Mouse (Mus musculus) CH12.LX (cell line): ENCODE data around the gene Phlda3. TPM values are rescaled to one million over a fixed set of nuclear protein-coding genes. Genes with fewer than 3 reads are reported as not detected.

Source experiments
- DNase-seq: peaks from one replicate; pipeline ENCODE4 v3.0.0-alpha.2; 2013; ENCODE audit errors: extremely low read depth
- H3K27ac ChIP-seq: 2 replicates; pipeline ENCODE4 v1.5.1; 2012; ENCODE audit warnings: low read depth, mild to moderate bottlenecking, control low read depth, moderate library complexity; ENCODE audit not compliant: insufficient read depth
- H3K27me3 ChIP-seq: replicated peaks from 2 replicates; pipeline ENCODE3; 2012; ENCODE audit warnings: inconsistent platforms
- H3K36me3 ChIP-seq, 2 experiments: replicated peaks in 1 of 2; 2 replicates each; pipeline versions ENCODE3 to v1.6.1; 2012; ENCODE audit warnings: inconsistent platforms in 1 of 2, low read length in 1 of 2, mild to moderate bottlenecking in 1 of 2, mixed read lengths in 1 of 2, moderate library complexity in 1 of 2; ENCODE audit not compliant: control insufficient read depth in 1 of 2, insufficient read depth in 1 of 2
- H3K4me1 ChIP-seq, 2 experiments: 2 replicates each; pipeline ENCODE4 v1.6.1; 2012; ENCODE audit warnings: inconsistent platforms in 1 of 2, moderate library complexity in 1 of 2; ENCODE audit not compliant: insufficient read depth in 2 of 2, control insufficient read depth in 1 of 2
- H3K4me2 ChIP-seq: 2 replicates; pipeline ENCODE4 v1.6.1; 2012; ENCODE audit warnings: low read depth, mild to moderate bottlenecking, control low read depth; ENCODE audit not compliant: poor library complexity, insufficient read depth, severe bottlenecking
- H3K4me3 ChIP-seq, 3 experiments: fragments of 150-350 bp in 1 of 3; sonication (generic) in 1 of 3; replicated peaks in 1 of 3; 2 replicates each; pipeline versions ENCODE3 to v1.5.1; 2011 to 2012; ENCODE audit warnings: low read depth in 2 of 3, low read length in 2 of 3, mild to moderate bottlenecking in 2 of 3, moderate library complexity in 2 of 3, control low read depth in 1 of 3, improper control_type of control experiment in 1 of 3, inconsistent platforms in 1 of 3, mixed read lengths in 1 of 3; ENCODE audit not compliant: poor library complexity in 1 of 3
- H3K79me2 ChIP-seq: replicated peaks from 2 replicates; pipeline ENCODE4 v1.6.1; 2012; ENCODE audit warnings: mild to moderate bottlenecking, moderate library complexity; ENCODE audit not compliant: control insufficient read depth, poor library complexity, insufficient read depth, severe bottlenecking; ENCODE audit errors: extremely low read depth
- H3K9ac ChIP-seq: 2 replicates; pipeline ENCODE4 v1.6.1; 2012; ENCODE audit warnings: low read depth, mild to moderate bottlenecking, control low read depth, moderate library complexity; ENCODE audit not compliant: insufficient read depth
- H3K9me3 ChIP-seq: replicated peaks from 2 replicates; pipeline ENCODE3; 2012; ENCODE audit warnings: low read length, inconsistent platforms, mixed read lengths
- CHD2 ChIP-seq: IDR thresholded peaks from 2 replicates; pipeline ENCODE4 v1.6.1; 2011; ENCODE audit warnings: low read length, improper control_type of control experiment
- GABPA ChIP-seq: IDR thresholded peaks from 2 replicates; pipeline ENCODE4 v1.6.1; 2012; ENCODE audit warnings: low read depth, low read length, improper control_type of control experiment, inconsistent platforms; ENCODE audit not compliant: insufficient replicate concordance
- JUND ChIP-seq: conservative IDR thresholded peaks from 2 replicates; pipeline ENCODE4 v1.6.1; 2011; ENCODE audit warnings: low read depth, low read length, improper control_type of control experiment
- KAT2A ChIP-seq: IDR thresholded peaks from 2 replicates; pipeline ENCODE4 v1.6.1; 2012; ENCODE audit warnings: low read length, improper control_type of control experiment, inconsistent platforms; ENCODE audit not compliant: insufficient replicate concordance
- MAFK ChIP-seq: IDR thresholded peaks from 2 replicates; pipeline ENCODE4 v1.6.1; 2011; ENCODE audit warnings: low read length, improper control_type of control experiment; ENCODE audit not compliant: insufficient replicate concordance
- MXI1 ChIP-seq: IDR thresholded peaks from 2 replicates; pipeline ENCODE4 v1.6.1; 2011; ENCODE audit warnings: mild to moderate bottlenecking, low read depth, low read length, improper control_type of control experiment
- NRF1 ChIP-seq: IDR thresholded peaks from 2 replicates; pipeline ENCODE4 v1.6.1; 2014; ENCODE audit warnings: low read depth, mild to moderate bottlenecking, inconsistent platforms, low read length, improper control_type of control experiment, moderate library complexity
- POLR2AphosphoS2 ChIP-seq: IDR thresholded peaks from 2 replicates; pipeline ENCODE4 v1.6.1; 2011; ENCODE audit warnings: low read depth, low read length, improper control_type of control experiment
- SIN3A ChIP-seq: IDR thresholded peaks from 2 replicates; pipeline ENCODE4 v1.6.1; 2012; ENCODE audit warnings: low read length, improper control_type of control experiment, inconsistent platforms
- TBP ChIP-seq: conservative IDR thresholded peaks from 2 replicates; pipeline ENCODE4 v1.6.1; 2011; ENCODE audit warnings: low read depth, low read length, improper control_type of control experiment
- USF1 ChIP-seq: IDR thresholded peaks from 2 replicates; pipeline ENCODE4 v1.6.1; 2014; ENCODE audit warnings: low read depth, mild to moderate bottlenecking, inconsistent platforms, low read length, improper control_type of control experiment
- USF2 ChIP-seq: conservative IDR thresholded peaks from 2 replicates; pipeline ENCODE4 v1.6.1; 2011; ENCODE audit warnings: low read depth, low read length, improper control_type of control experiment
- ZC3H11A ChIP-seq: IDR thresholded peaks from 2 replicates; pipeline ENCODE4 v1.6.1; 2012; ENCODE audit warnings: low read depth, mild to moderate bottlenecking, inconsistent platforms, low read length, improper control_type of control experiment
- ZMIZ1 ChIP-seq: IDR thresholded peaks from 2 replicates; pipeline ENCODE4 v1.6.1; 2012; ENCODE audit warnings: low read depth, mild to moderate bottlenecking, inconsistent platforms, low read length, improper control_type of control experiment
- dilution Hi-C: fragments of 300-500 bp; cut with MboI; formaldehyde crosslinking; loops from 2 replicates; pipeline ENCODE4 v1.14.3; 2020; ENCODE audit warnings: low sequenced_read_pairs; ENCODE audit not compliant: extremely low pct_unique_long_range_greater_than_20kb, extremely low pct_ligation_motif_present
- in situ Hi-C: fragments of 300-500 bp; cut with MboI; formaldehyde crosslinking; loops from 3 replicates; pipeline ENCODE4 v1.14.3; 2019; ENCODE audit warnings: low sequenced_read_pairs, low pct_ligation_motif_present, low pct_unique_long_range_greater_than_20kb, mixed read lengths
- polyA plus RNA-seq: library from polyadenylated mRNA; unstranded; fragments of >175 nt; gene quantifications from 2 replicates; pipeline ENCODE4 v1.2.1, GENCODE M21; 2012; ENCODE audit warnings: low read depth; ENCODE audit not compliant: insufficient read length
- total RNA-seq, 2 experiments: library from RNA; depleted of rRNA; stranded (reverse); fragments of 300-350 nt in 1 of 2; fragments of >200 nt in 1 of 2; gene quantifications; 2 replicates each; pipeline ENCODE4 v1.2.3; 2012 to 2014

The Phlda3 gene
- total and polyA plus RNA-seq, 3 experiments, result 37.5 to 98.1 (median 49.5) TPM

DNA sequence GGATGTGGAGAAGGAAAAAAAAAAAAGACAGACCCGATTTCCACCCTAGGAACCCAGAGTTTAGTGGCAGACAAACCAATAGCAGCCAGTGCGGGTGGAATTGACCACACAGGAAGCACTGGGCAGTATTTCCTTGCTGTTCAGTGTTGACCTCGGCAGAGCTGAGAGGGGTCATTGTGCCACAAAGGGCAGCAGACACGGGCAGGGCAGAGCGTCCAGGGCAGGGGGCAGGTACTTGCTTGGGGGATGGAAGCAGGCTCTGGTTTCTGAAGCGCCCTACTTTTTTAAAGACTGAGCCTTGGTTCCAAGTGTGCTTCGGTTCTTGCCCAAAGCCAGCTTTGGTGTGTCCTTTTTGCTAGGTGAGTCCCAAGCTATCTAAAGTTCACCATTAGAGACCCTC lies 4.3 kb downstream of the Phlda3 start:
- dilution Hi-C loops, result no loop called here
- Histone ChIP-seq H3K4me2 (no peak overlapping the region), H3K36me3 (peaks cover 34 to 50% of the 10 kb centered on the region in 2 experiments), H3K27me3 (no peaks in the 10 kb centered on the region), H3K9me3 (no peaks in the 10 kb centered on the region), H3K9ac (no peak overlapping the region), H3K4me3 (no peak overlapping the region), H3K4me1 (peaks cover 11 to 31% of the 10 kb centered on the region in 2 experiments), H3K79me2 (peaks cover 35% of the 10 kb centered on the region), H3K27ac (no peak overlapping the region)
- in situ Hi-C loops, result no loop called here
- TF ChIP-seq JUND, result no peak
- no peak for TF ChIP-seq POLR2AphosphoS2
- TF ChIP-seq MXI1, result no peak
- no peak for DNase-seq

DNA sequence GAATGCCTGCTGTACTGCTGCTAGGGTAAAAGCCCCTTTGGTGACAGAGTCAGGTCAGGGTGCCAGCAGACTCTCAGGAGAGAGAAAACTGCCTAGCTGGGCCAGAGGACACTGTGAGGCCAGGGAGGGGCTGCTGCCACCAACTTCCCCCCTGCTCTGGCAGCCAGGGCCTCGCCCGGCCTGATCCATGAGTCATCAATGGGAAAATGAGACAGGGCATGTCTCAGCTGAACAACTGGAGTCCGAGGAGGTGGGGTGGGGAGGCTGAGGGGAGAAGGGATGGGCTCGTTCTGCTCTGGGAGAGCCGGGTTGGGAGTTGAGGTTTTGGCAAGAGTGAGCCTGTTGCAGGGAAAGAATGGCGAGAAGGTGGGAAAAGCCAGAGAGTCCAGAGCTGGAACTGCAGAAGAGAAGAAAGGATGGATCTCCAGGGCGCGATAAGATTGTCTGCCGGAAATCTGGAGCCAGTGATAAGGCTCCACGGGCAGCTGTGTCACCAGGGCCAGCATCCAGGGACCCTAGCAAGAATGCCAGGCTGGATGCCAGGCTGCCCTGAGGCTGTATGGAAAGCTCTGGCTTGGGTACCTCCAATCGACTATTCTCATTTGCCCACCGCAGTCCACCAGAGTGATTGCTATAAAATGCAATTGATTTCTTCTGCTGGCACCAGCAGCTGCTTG lies 5.1 kb downstream of the Phlda3 start:
- DNase-seq, result no peak
- peaks cover 34 to 50% of the 10 kb centered on the region in 2 experiments for H3K36me3 ChIP-seq
- H3K27me3 ChIP-seq, result no peaks in the 10 kb centered on the region
- no peak for TF ChIP-seq USF2
- no peak for TF ChIP-seq JUND
- no peak for TF ChIP-seq ZC3H11A
- no peak; the same call in 1 of the 2 replicates for TF ChIP-seq CHD2
- no peak for TF ChIP-seq MXI1
- no peak for TF ChIP-seq KAT2A
- H3K79me2 ChIP-seq, result peaks cover 35% of the 10 kb centered on the region
- in situ Hi-C loops (no loop called here), dilution Hi-C loops (no loop called here)
- H3K27ac ChIP-seq, result no peak overlapping the region
- no peak overlapping the region for H3K9ac ChIP-seq
- H3K4me1 ChIP-seq, result peaks cover 7 to 26% of the 10 kb centered on the region in 2 experiments
- H3K4me2 ChIP-seq, result no peak overlapping the region
- no peak overlapping the region for H3K4me3 ChIP-seq
- no peaks in the 10 kb centered on the region for H3K9me3 ChIP-seq

DNA sequence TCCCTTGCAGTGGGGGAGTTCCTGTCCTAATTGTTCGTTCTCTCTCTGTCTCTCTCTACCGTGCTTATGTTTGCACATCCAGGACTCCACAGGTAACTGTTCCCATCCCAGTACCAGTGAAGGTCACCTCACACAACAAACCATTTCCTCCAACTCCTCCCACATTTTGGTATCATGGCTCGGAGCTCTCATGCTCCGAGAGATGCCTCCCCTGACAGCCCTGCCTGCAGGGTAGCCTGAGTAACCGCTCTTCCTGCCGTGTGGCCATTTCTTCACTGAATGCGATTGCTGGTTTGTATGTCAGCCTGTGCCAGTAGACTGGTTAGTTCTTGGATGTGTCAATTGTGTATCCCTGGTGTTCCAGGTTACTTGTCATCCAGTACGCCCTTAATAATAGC lies 5.7 kb downstream of the Phlda3 start:
- H3K27ac ChIP-seq, result no peak overlapping the region
- dilution Hi-C loops, result no loop called here
- peaks cover 34 to 50% of the 10 kb centered on the region in 2 experiments for H3K36me3 ChIP-seq
- no peak overlapping the region for H3K4me3 ChIP-seq
- TF ChIP-seq USF1 (no peak), NRF1 (no peak), MXI1 (no peak), MAFK (no peak), TBP (no peak), SIN3A (no peak), ZMIZ1 (peak; percentile 41; the same call in 1 of the 2 replicates), GABPA (no peak), POLR2AphosphoS2 (0 out of 2 replicates have a peak, but pooled peaks have one; percentile 41)
- no peak for DNase-seq
- H3K4me1 ChIP-seq, result peaks cover 7 to 26% of the 10 kb centered on the region in 2 experiments
- H3K4me2 ChIP-seq, result no peak overlapping the region
- no peaks in the 10 kb centered on the region for H3K9me3 ChIP-seq
- peaks cover 30% of the 10 kb centered on the region for H3K79me2 ChIP-seq
- H3K27me3 ChIP-seq, result no peaks in the 10 kb centered on the region
- in situ Hi-C loops, result no loop called here
- no peak overlapping the region for H3K9ac ChIP-seq
